Mouse (Mus musculus) MEL (cell line): Measurements from ENCODE around the gene Safb. TPM values are rescaled to one million over a fixed set of nuclear protein-coding genes. Genes with fewer than 3 reads are reported as not detected.

Experiments
- DNase-seq: peaks from one replicate; pipeline ENCODE4 v3.0.0; 2011; ENCODE audit warnings: low read depth, low spot score
- H3K27ac ChIP-seq: 2 replicates; pipeline ENCODE4 v1.5.1; 2012; ENCODE audit warnings: low read depth, mild to moderate bottlenecking, control low read depth, low read length, moderate library complexity; ENCODE audit not compliant: control insufficient read depth
- H3K27me3 ChIP-seq, 2 experiments: fragments of 150-350 bp in 1 of 2; sonication (generic) in 1 of 2; 2 replicates each; pipeline ENCODE4 v1.6.1; 2012; ENCODE audit warnings: low read length in 2 of 2, mild to moderate bottlenecking in 2 of 2, improper control_type of control experiment in 1 of 2, moderate library complexity in 1 of 2; ENCODE audit not compliant: insufficient read depth in 2 of 2, control insufficient read depth in 1 of 2
- H3K36me3 ChIP-seq, 2 experiments: 2 replicates each; pipeline ENCODE4 v1.6.1; 2012 to 2014; ENCODE audit warnings: low read length in 2 of 2, improper control_type of control experiment in 1 of 2, inconsistent platforms in 1 of 2, mild to moderate bottlenecking in 1 of 2; ENCODE audit not compliant: insufficient read depth in 2 of 2, control insufficient read depth in 1 of 2
- H3K4me1 ChIP-seq, 2 experiments: fragments of 150-350 bp in 1 of 2; sonication (generic) in 1 of 2; 2 replicates each; pipeline ENCODE4 v1.6.1; 2012; ENCODE audit warnings: low read length in 2 of 2, improper control_type of control experiment in 1 of 2, mild to moderate bottlenecking in 1 of 2; ENCODE audit not compliant: insufficient read depth in 2 of 2, control insufficient read depth in 1 of 2
- H3K4me3 ChIP-seq, 2 experiments: fragments of 150-350 bp in 1 of 2; sonication (generic) in 1 of 2; 2 replicates each; pipeline ENCODE4 v1.5.1; 2012; ENCODE audit warnings: low read depth in 2 of 2, low read length in 2 of 2, mild to moderate bottlenecking in 2 of 2, moderate library complexity in 2 of 2, control low read depth in 1 of 2, improper control_type of control experiment in 1 of 2; ENCODE audit not compliant: control insufficient read depth in 1 of 2, insufficient read depth in 1 of 2
- H3K79me2 ChIP-seq: 2 replicates; pipeline ENCODE4 v1.6.1; 2012; ENCODE audit warnings: mild to moderate bottlenecking, low read length, moderate library complexity; ENCODE audit not compliant: control insufficient read depth, poor library complexity, insufficient read depth
- H3K9ac ChIP-seq: 2 replicates; pipeline ENCODE4 v1.6.1; 2012; ENCODE audit warnings: low read depth, mild to moderate bottlenecking, control low read depth, low read length, moderate library complexity; ENCODE audit not compliant: control insufficient read depth, poor library complexity, severe bottlenecking
- H3K9me3 ChIP-seq: fragments of 150-350 bp; sonication (generic); replicated peaks from 2 replicates; pipeline ENCODE4 v1.6.1; 2012; ENCODE audit warnings: mild to moderate bottlenecking, low read length, improper control_type of control experiment, moderate library complexity; ENCODE audit not compliant: insufficient read depth
- BHLHE40 ChIP-seq: IDR thresholded peaks from 2 replicates; pipeline ENCODE4 v1.6.1; 2012; ENCODE audit warnings: low read depth, mild to moderate bottlenecking, inconsistent platforms, low read length, improper control_type of control experiment, borderline replicate concordance
- CHD1 ChIP-seq: IDR thresholded peaks from 2 replicates; pipeline ENCODE4 v1.6.1; 2012; ENCODE audit warnings: low read depth, mild to moderate bottlenecking, inconsistent platforms, low read length, improper control_type of control experiment
- E2F4 ChIP-seq: IDR thresholded peaks from 2 replicates; pipeline ENCODE4 v1.6.1; 2011; ENCODE audit warnings: low read depth, low read length, improper control_type of control experiment, borderline replicate concordance
- ELF1 ChIP-seq: IDR thresholded peaks from 2 replicates; pipeline ENCODE4 v1.6.1; 2014; ENCODE audit warnings: low read depth, mild to moderate bottlenecking, inconsistent platforms, low read length, improper control_type of control experiment, moderate library complexity
- GABPA ChIP-seq: IDR thresholded peaks from 2 replicates; pipeline ENCODE4 v1.6.1; 2012; ENCODE audit warnings: low read depth, mild to moderate bottlenecking, inconsistent platforms, low read length, improper control_type of control experiment, moderate library complexity
- JUND ChIP-seq: IDR thresholded peaks from 2 replicates; pipeline ENCODE4 v1.6.1; 2011; ENCODE audit warnings: low read depth, mild to moderate bottlenecking, improper control_type of control experiment, low read length
- KAT2A ChIP-seq: conservative IDR thresholded peaks from 2 replicates; pipeline ENCODE4 v1.6.1; 2012; ENCODE audit warnings: low read depth, low read length, improper control_type of control experiment, inconsistent platforms
- MAFK ChIP-seq: IDR thresholded peaks from 2 replicates; pipeline ENCODE4 v1.6.1; 2011; ENCODE audit warnings: low read depth, mild to moderate bottlenecking, low read length, improper control_type of control experiment, borderline replicate concordance
- MAX ChIP-seq: IDR thresholded peaks from 2 replicates; pipeline ENCODE4 v1.6.1; 2011; ENCODE audit warnings: low read length, improper control_type of control experiment
- MAZ ChIP-seq: IDR thresholded peaks from 2 replicates; pipeline ENCODE4 v1.6.1; 2012; ENCODE audit warnings: low read depth, mild to moderate bottlenecking, inconsistent platforms, low read length, improper control_type of control experiment
- MXI1 ChIP-seq: IDR thresholded peaks from 2 replicates; pipeline ENCODE4 v1.6.1; 2011; ENCODE audit warnings: mild to moderate bottlenecking, low read depth, low read length, improper control_type of control experiment
- MYB ChIP-seq: IDR thresholded peaks from 2 replicates; pipeline ENCODE4 v1.6.1; 2011; ENCODE audit warnings: mild to moderate bottlenecking, low read depth, low read length, improper control_type of control experiment
- MYC ChIP-seq: IDR thresholded peaks from 2 replicates; pipeline ENCODE4 v1.6.1; 2011; ENCODE audit warnings: low read depth, mild to moderate bottlenecking, low read length, improper control_type of control experiment, moderate library complexity
- NELFE ChIP-seq: IDR thresholded peaks from 2 replicates; pipeline ENCODE4 v1.6.1; 2011; ENCODE audit warnings: low read depth, low read length, improper control_type of control experiment
- NRF1 ChIP-seq: IDR thresholded peaks from 2 replicates; pipeline ENCODE4 v1.6.1; 2014; ENCODE audit warnings: low read depth, mild to moderate bottlenecking, inconsistent platforms, low read length, improper control_type of control experiment, moderate library complexity; ENCODE audit not compliant: poor library complexity, insufficient read depth, severe bottlenecking
- POLR2AphosphoS2 ChIP-seq: IDR thresholded peaks from 2 replicates; pipeline ENCODE4 v1.6.1; 2011; ENCODE audit warnings: low read length, improper control_type of control experiment
- RAD21 ChIP-seq: IDR thresholded peaks from 2 replicates; pipeline ENCODE4 v1.6.1; 2011; ENCODE audit warnings: mild to moderate bottlenecking, low read depth, low read length, improper control_type of control experiment
- RCOR1 ChIP-seq: IDR thresholded peaks from 2 replicates; pipeline ENCODE4 v1.6.1; 2012; ENCODE audit warnings: low read depth, mild to moderate bottlenecking, inconsistent platforms, low read length, improper control_type of control experiment
- SMC3 ChIP-seq: IDR thresholded peaks from 2 replicates; pipeline ENCODE4 v1.6.1; 2011; ENCODE audit warnings: low read depth, low read length, improper control_type of control experiment
- TAL1 ChIP-seq: IDR thresholded peaks from 2 replicates; pipeline ENCODE4 v1.6.1; 2012; ENCODE audit warnings: mild to moderate bottlenecking, inconsistent platforms, low read length, moderate library complexity, mixed read lengths
- TBP ChIP-seq: IDR thresholded peaks from 2 replicates; pipeline ENCODE4 v1.8.0; 2011; ENCODE audit warnings: low read depth, low read length, improper control_type of control experiment
- USF1 ChIP-seq: IDR thresholded peaks from 2 replicates; pipeline ENCODE4 v1.6.1; 2014; ENCODE audit warnings: low read depth, mild to moderate bottlenecking, inconsistent platforms, low read length, improper control_type of control experiment, moderate library complexity
- ZKSCAN1 ChIP-seq: IDR thresholded peaks from 2 replicates; pipeline ENCODE4 v1.6.1; 2012; ENCODE audit warnings: low read depth, mild to moderate bottlenecking, inconsistent platforms, low read length, improper control_type of control experiment, moderate library complexity
- polyA plus RNA-seq, 2 experiments: library from polyadenylated mRNA; stranded (reverse) in 1 of 2; unstranded in 1 of 2; fragments of >175 nt in 1 of 2; fragments of >200 nt in 1 of 2; gene quantifications; 2 replicates each; pipeline versions ENCODE4 v1.2.1 to v1.2.4; 2012; ENCODE audit warnings: low replicate concordance in 2 of 2, low read depth in 1 of 2; ENCODE audit not compliant: insufficient read length in 2 of 2, insufficient read depth in 1 of 2, missing spikeins in 1 of 2
- total RNA-seq: library from RNA; depleted of rRNA; stranded (reverse); fragments of 300-350 nt; gene quantifications from 2 replicates; pipeline ENCODE4 v1.2.3, GENCODE M21; 2012

Safb gene
- total and polyA plus RNA-seq, 3 experiments = 87.3 to 203 TPM; not detected in 1

GRCm38 (mm10) chr17:56547846-56548604 is 36.6 kb upstream of the Safb start (continued):
- TF ChIP-seq E2F4 = no peak
- no peak for TF ChIP-seq POLR2AphosphoS2
- TF ChIP-seq RAD21 = peak; percentile 75
- TF ChIP-seq MAZ = no peak
- peak; percentile 46; the same call in 1 of the 2 replicates for TF ChIP-seq USF1
- TF ChIP-seq TAL1 = no peak
- no peak for TF ChIP-seq TBP
- no peak for TF ChIP-seq RCOR1
- TF ChIP-seq KAT2A = no peak
- TF ChIP-seq NRF1 = no peak
- TF ChIP-seq MAFK = no peak
- no peak for TF ChIP-seq JUND

DNA sequence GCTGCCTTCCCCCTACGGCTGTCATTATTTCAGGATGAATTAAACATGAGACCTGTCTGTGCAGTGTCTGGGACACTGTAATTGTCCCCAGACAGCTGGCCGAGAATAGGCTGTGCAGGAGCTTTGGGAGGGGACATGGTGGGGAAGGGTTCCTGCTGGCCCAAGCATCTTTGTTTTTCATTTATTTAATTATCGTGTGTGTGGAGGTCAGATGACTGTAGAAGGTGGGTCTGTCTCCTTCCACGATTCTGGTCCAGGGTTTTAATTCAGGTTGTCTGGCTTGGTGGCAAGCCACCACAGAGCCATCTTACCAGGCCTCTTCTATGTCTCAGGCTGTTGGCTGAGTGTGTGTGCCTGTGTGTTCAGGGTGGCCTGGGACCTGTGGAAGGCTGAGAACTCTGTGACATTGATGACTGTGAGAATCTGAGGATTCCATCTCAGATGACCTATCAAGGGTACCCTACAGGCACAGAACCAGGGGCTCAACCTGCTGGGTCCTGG is 36.0 kb upstream of the Safb start:
- Histone ChIP-seq H3K9ac (no peak overlapping the region), H3K9me3 (no peaks in the 10 kb centered on the region), H3K36me3 (no peaks in the 10 kb centered on the region), H3K79me2 (no peaks in the 10 kb centered on the region), H3K4me1 (0 out of 4 replicates have a peak, but pooled peaks cover 0 to 4% of the 10 kb centered on the region in 2 experiments), H3K4me3 (no peak overlapping the region), H3K27ac (no peak overlapping the region), H3K27me3 (no peaks in the 10 kb centered on the region)
- TF ChIP-seq JUND = no peak
- no peak for TF ChIP-seq MYB
- TF ChIP-seq SMC3 = no peak
- no peak for TF ChIP-seq GABPA
- DNase-seq = no peak

GRCm38 (mm10) chr17:56550784-56551475 is 33.7 kb upstream of the Safb start:
- H3K4me1 ChIP-seq = no peaks in the 10 kb centered on the region
- TF ChIP-seq CHD1 (no peak), MAFK (no peak), TAL1 (no peak), KAT2A (no peak), GABPA (no peak), ZKSCAN1 (no peak), TBP (no peak), MAZ (no peak), MXI1 (no peak), BHLHE40 (no peak), MYC (no peak), NRF1 (no peak), NELFE (no peak), JUND (no peak), ELF1 (no peak), MAX (no peak), RAD21 (no peak), SMC3 (no peak)
- no peaks in the 10 kb centered on the region for H3K27me3 ChIP-seq
- no peak overlapping the region for H3K27ac ChIP-seq
- no peaks in the 10 kb centered on the region for H3K79me2 ChIP-seq
- H3K9ac ChIP-seq = no peak overlapping the region
- H3K9me3 ChIP-seq = no peaks in the 10 kb centered on the region
- DNase-seq = no peak
- no peak overlapping the region for H3K4me3 ChIP-seq
- H3K36me3 ChIP-seq = no peaks in the 10 kb centered on the region
